Mouse (Mus musculus): ENCODE data around the gene Gbp3. TPM values are rescaled to one million over a fixed set of nuclear protein-coding genes. Genes with fewer than 3 reads are reported as not detected.

Gbp3 gene
- polyA plus RNA-seq, 1 experiment from 2014 or later = 1.8 TPM

- H3K36me3 ChIP-seq (ENCODE audit: insufficient read depth, low read length) = no peaks in the 10 kb centered on the region
- H3K4me2 ChIP-seq (replicated peaks; ENCODE audit: low read depth, low read length) = peak overlapping the region; percentile 50
- ATAC-seq (ENCODE audit: low FRiP score, low TSS enrichment) = no peak
- H3K4me3 ChIP-seq (ENCODE audit: low read length) = no peak overlapping the region
- 54% methylated on average over 3 of the region's 3 CpGs for WGBS
- no peak overlapping the region for H3K27ac ChIP-seq (ENCODE audit: low read length)
- H3K9me3 ChIP-seq (ENCODE audit: low read length) = no peaks in the 10 kb centered on the region
- H3K27me3 ChIP-seq (ENCODE audit: insufficient read depth, low read length) = no peaks in the 10 kb centered on the region
- H3K9ac ChIP-seq (replicated peaks; ENCODE audit: low read length) = no peak overlapping the region
- H3K4me1 ChIP-seq (ENCODE audit: insufficient read depth, low read length) = no peaks in the 10 kb centered on the region
These were observed 61.2 kb downstream of the Gbp3 start for GRCm38 (mm10) chr3:142620956-142621562.

Other genes starting within 250 kb of the Gbp3 start
- gene Pdlim5, start 164.3 kb upstream of the Gbp3 start, polyA plus RNA-seq (2015; fragmentation: Nextera tagmentation; extraction: Ambion mirVana) = 47.9 and 50.7 TPM in 2 replicates
- gene Gbp5, start 66.0 kb upstream of the Gbp3 start, polyA plus RNA-seq (2015; fragmentation: Nextera tagmentation; extraction: Ambion mirVana) = 0.05 TPM in 1 of 2 replicates, not detected in the other
- gene Gbp7, start 29.7 kb upstream of the Gbp3 start, polyA plus RNA-seq (2015; fragmentation: Nextera tagmentation; extraction: Ambion mirVana) = 2.5 and 3.1 TPM in 2 replicates
- not detected in 2 replicates for gene Gbp2b, start 34.8 kb downstream of the Gbp3 start, polyA plus RNA-seq (2015; fragmentation: Nextera tagmentation; extraction: Ambion mirVana)
- gene Gbp2, start 60.6 kb downstream of the Gbp3 start, polyA plus RNA-seq (2015; fragmentation: Nextera tagmentation; extraction: Ambion mirVana) = 1.1 and 1.6 TPM in 2 replicates
- gene Kyat3, start 141.0 kb downstream of the Gbp3 start, polyA plus RNA-seq (2015; fragmentation: Nextera tagmentation; extraction: Ambion mirVana) = 24.6 and 28.0 TPM in 2 replicates
- gene Gtf2b, start 205.0 kb downstream of the Gbp3 start, polyA plus RNA-seq (2015; fragmentation: Nextera tagmentation; extraction: Ambion mirVana) = 80.8 and 82.9 TPM in 2 replicates

Data from kidney, embryonic 16.5 days (tissue).